8 mouse cellular contexts compared by ENCODE assay signal in genomic region chr9:66059583-66060307, GRCm38 (mm10). TPM values are rescaled to one million over a fixed set of nuclear protein-coding genes. Genes with fewer than 3 reads are reported as not detected.
DNase-seq lines count a peak whose midpoint lies in the region; ATAC-seq and TF ChIP-seq lines count a peak whose summit lies in the region.

Ppib (plus strand) TSS chr9:66060222.

- peaks cover 17% of the 10 kb centered on the region for H3K4me1 ChIP-seq in hindbrain, embryonic 13.5 days (replicated peaks)

- peak within 1 kb of the TSS; percentile 90 for H3K27ac ChIP-seq in hindbrain, embryonic 13.5 days

- peak within 1 kb of the TSS; percentile 80 for H3K4me3 ChIP-seq in hindbrain, embryonic 13.5 days

- H3K36me3 ChIP-seq in hindbrain, embryonic 13.5 days, result peaks cover 23% of the 10 kb centered on the region

- ATAC-seq in Patski, result peak; percentile 91
- ATAC-seq in hindbrain, embryonic 13.5 days (ENCODE audit: low FRiP score), result peak; percentile 97

- H3K9me3 ChIP-seq in hindbrain, embryonic 13.5 days, result no peaks in the 10 kb centered on the region

- WGBS in hindbrain, embryonic 13.5 days, result 1% methylated on average over 51 of the region's 51 CpGs

- no peaks in the 10 kb centered on the region for H3K27me3 ChIP-seq in Patski
- no peaks in the 10 kb centered on the region for H3K27me3 ChIP-seq in hindbrain, embryonic 13.5 days

- no peak for TF ChIP-seq CTCF in Patski (IDR thresholded peaks at IDR 0.05)

- CTCF ChIA-PET in Patski (lab: Charles Lee), result no interaction called here

- DNase-seq in Patski (ENCODE audit: low read depth, low spot score), result peak; percentile 75
- peak; percentile 98 to 99 for DNase-seq in cerebellum, postnatal 14 days
- DNase-seq in frontal cortex, postnatal 14 days (ENCODE audit: low spot score in 2 of 2), result peak; percentile 96 to 98
- peak; percentile 89 to 96 for DNase-seq in layer of hippocampus, postnatal 25 days (ENCODE audit: extremely low spot score in 1 of 2, low spot score in 1 of 2)
- peak; percentile 98 for DNase-seq in lung, postnatal 25 days (ENCODE audit: low spot score)
- DNase-seq in retina, embryonic 14.5 days (ENCODE audit: low spot score), result peak; percentile 98
- DNase-seq in thymus, postnatal 4 days, result peak; percentile 97

- peak within 1 kb of the TSS; percentile 93 for H3K9ac ChIP-seq in hindbrain, embryonic 13.5 days

- peak within 1 kb of the TSS; percentile 81 for H3K4me2 ChIP-seq in hindbrain, embryonic 13.5 days

- POLR2A ChIA-PET in Patski (lab: Charles Lee), result interaction anchor here (0.6 to 0.9 kb wide), 2 partner anchors 32 to 217 kb away, joined by 3 to 4 read pairs; no protein-coding TSS in a partner anchor

- in situ Hi-C loops in Patski (cut with MboI; ENCODE audit: low pct_unique_long_range_greater_than_20kb), result no loop called here

RNA-seq across cellular contexts. Expression of gene Ppib, which starts in this region (rescaled TPM):
- polyA plus RNA-seq in Patski (2021), result 715 TPM
- 376 and 380 TPM in 2 replicates for polyA plus RNA-seq in hindbrain, embryonic 13.5 days (2015; fragmentation: Nextera tagmentation; extraction: Ambion mirVana)
- 100 to 1,000 TPM; 229 to 238 TPM for total RNA-seq in layer of hippocampus, postnatal 25 days (2021)

Comparison
In these comparisons a context has a peak if more than half of its experiments do, and no peak if none do; other contexts are left out.
1. Peak in every context shown above with its lines: DNase-seq, ATAC-seq, H3K4me3 ChIP-seq and H3K27ac ChIP-seq.